8 mouse cellular contexts compared by ENCODE assay signal in the genomic region with DNA sequence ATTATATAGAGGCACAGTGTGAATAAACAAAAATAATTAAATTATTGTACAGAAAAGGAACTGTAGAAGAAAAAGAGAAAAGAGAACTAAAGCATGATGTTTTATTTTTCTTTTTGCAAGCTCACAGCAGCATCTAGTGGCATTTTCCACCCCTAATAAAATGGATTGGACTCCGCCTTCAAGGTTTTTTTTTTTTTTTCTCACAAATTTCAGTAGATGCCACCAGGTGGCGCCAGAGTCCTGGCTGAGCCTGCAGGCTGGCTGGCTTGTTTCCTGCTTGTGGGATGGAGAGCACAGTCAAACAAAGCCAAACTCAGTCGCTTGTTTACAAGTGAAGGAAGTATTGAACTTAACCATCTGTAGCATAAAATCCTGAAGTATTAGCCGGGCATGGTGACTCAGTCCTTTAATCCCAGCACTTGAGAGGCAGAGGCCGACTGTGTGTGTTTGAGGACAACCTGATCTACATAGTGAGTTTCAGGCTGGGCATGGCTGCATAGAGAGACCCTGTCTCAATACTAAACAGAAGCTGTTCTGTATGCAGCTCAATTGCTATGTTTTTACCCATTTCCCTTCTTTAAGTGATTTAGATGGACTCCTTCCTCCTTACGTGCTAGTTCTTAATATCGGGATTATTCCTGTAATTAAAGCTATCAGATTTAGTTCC.
DNase-seq lines count a peak whose midpoint lies in the region; ATAC-seq and TF ChIP-seq lines count a peak whose summit lies in the region.

No protein-coding gene starts in this region.

- H3K4me1 ChIP-seq in intestine, embryonic 14.5 days (replicated peaks; ENCODE audit: control insufficient read depth, insufficient read depth, low read length): no peaks in the 10 kb centered on the region
- no peaks in the 10 kb centered on the region for H3K4me1 ChIP-seq in midbrain, embryonic 14.5 days (ENCODE audit: control insufficient read depth, insufficient read depth, low read length)
- no peaks in the 10 kb centered on the region for H3K4me1 ChIP-seq in spleen, adult 2 months (ENCODE audit: control insufficient read depth, insufficient read depth, insufficient read length)

- TF ChIP-seq CTCF in spleen, adult 2 months (IDR thresholded peaks at IDR 0.05; ENCODE audit: extremely low read depth, insufficient read depth, insufficient read length, insufficient replicate concordance): peak; percentile 69; the same call in 1 of the 2 replicates

- no peak overlapping the region for H3K4me2 ChIP-seq in intestine, embryonic 14.5 days (ENCODE audit: low read length)
- 0 out of 2 replicates have a peak overlapping the region, but pooled peaks have one; percentile 11 for H3K4me2 ChIP-seq in midbrain, embryonic 14.5 days (ENCODE audit: low read length)

- H3K9ac ChIP-seq in intestine, embryonic 14.5 days (ENCODE audit: low read length): no peak overlapping the region
- no peak overlapping the region for H3K9ac ChIP-seq in midbrain, embryonic 14.5 days (replicated peaks; ENCODE audit: low read length)

- no peak overlapping the region for H3K4me3 ChIP-seq in intestine, embryonic 14.5 days (ENCODE audit: low read depth, low read length)
- H3K4me3 ChIP-seq in midbrain, embryonic 14.5 days (replicated peaks; ENCODE audit: low read depth, low read length): no peak overlapping the region
- no peak overlapping the region for H3K4me3 ChIP-seq in spleen, adult 2 months (ENCODE audit: extremely low read depth, insufficient read depth, insufficient read length)

- intact Hi-C loops in gastrocnemius, postnatal 36 days (cut with DNase I): loop anchor here (2.0 to 5.0 kb wide), 2 partner anchors 41 to 123 kb away; no protein-coding TSS in a partner anchor
- intact Hi-C loops in left cerebral cortex, postnatal 25 days (cut with DNase I): loop anchor here (1.0 to 5.0 kb wide), 4 partner anchors 41 to 1333 kb away; no protein-coding TSS in a partner anchor

- H3K27ac ChIP-seq in intestine, embryonic 14.5 days (ENCODE audit: low read depth): no peak overlapping the region
- H3K27ac ChIP-seq in midbrain, embryonic 14.5 days (replicated peaks; ENCODE audit: low read depth, low read length): no peak overlapping the region
- no peak overlapping the region for H3K27ac ChIP-seq in spleen, adult 2 months (ENCODE audit: insufficient read depth, low read length)

- no peaks in the 10 kb centered on the region for H3K27me3 ChIP-seq in intestine, embryonic 14.5 days (replicated peaks; ENCODE audit: control insufficient read depth, insufficient read depth, low read length)
- no peaks in the 10 kb centered on the region for H3K27me3 ChIP-seq in midbrain, embryonic 14.5 days (ENCODE audit: control insufficient read depth, insufficient read depth, low read length)
- H3K27me3 ChIP-seq in spleen, adult 2 months (ENCODE audit: control insufficient read depth, insufficient read depth, low read length): no peaks in the 10 kb centered on the region

- WGBS in intestine, embryonic 14.5 days: 22% methylated on average over 7 of the region's 7 CpGs
- WGBS in midbrain, embryonic 14.5 days: 25% methylated on average over 7 of the region's 7 CpGs
- 29% methylated on average over 7 of the region's 7 CpGs for WGBS in spleen, adult 2 months

- H3K36me3 ChIP-seq in intestine, embryonic 14.5 days (ENCODE audit: control insufficient read depth, insufficient read depth, low read length): no peaks in the 10 kb centered on the region
- H3K36me3 ChIP-seq in midbrain, embryonic 14.5 days (ENCODE audit: control insufficient read depth, insufficient read depth, low read length): no peaks in the 10 kb centered on the region
- no peaks in the 10 kb centered on the region for H3K36me3 ChIP-seq in spleen, adult 2 months (ENCODE audit: control insufficient read depth, insufficient read depth, low read length)

- DNase-seq in urinary bladder, adult 18-20 months (ENCODE audit: low spot score in 2 of 2): peak; percentile 41 to 71
- no peak for DNase-seq in urinary bladder, postnatal 10 days (ENCODE audit: low spot score)
- peak; percentile 83 for DNase-seq in embryo, embryonic 11 days
- peak; percentile 68 to 69 for DNase-seq in gastrocnemius, postnatal 36 days
- DNase-seq in intestine, embryonic 14.5 days (ENCODE audit: low spot score): peak; percentile 91
- peak; percentile 86 to 88 for DNase-seq in left cerebral cortex, postnatal 25 days (ENCODE audit: low spot score in 2 of 2)
- peak; percentile 93 for DNase-seq in midbrain, embryonic 14.5 days
- peak; percentile 53 to 57 for DNase-seq in spleen, adult 2 months (ENCODE audit: low read depth in 1 of 2, low spot score in 2 of 2)

- peak; percentile 85 for ATAC-seq in intestine, embryonic 14.5 days (replicated peaks; ENCODE audit: low FRiP score, low TSS enrichment, low read depth)
- ATAC-seq in midbrain, embryonic 14.5 days (ENCODE audit: low FRiP score, low TSS enrichment): peak; percentile 77

- no peak for TF ChIP-seq POLR2A in spleen, adult 2 months (IDR thresholded peaks at IDR 0.05; ENCODE audit: low read depth, low read length)

- H3K9me3 ChIP-seq in intestine, embryonic 14.5 days (ENCODE audit: control insufficient read depth, low read length): no peaks in the 10 kb centered on the region
- no peaks in the 10 kb centered on the region for H3K9me3 ChIP-seq in midbrain, embryonic 14.5 days (ENCODE audit: control insufficient read depth, low read length)
